Mouse (Mus musculus): ENCODE measurements around the gene Fignl1. TPM values are rescaled to one million over a fixed set of nuclear protein-coding genes. Genes with fewer than 3 reads are reported as not detected.

The Fignl1 gene
- polyA plus RNA-seq (2021) = 13.4 TPM

GRCm38 (mm10) chr11:11808820-11809403, at the start of gene Fignl1:
Gene Fignl1, minus strand, starts transcription at chr11:11808962.
- H3K27me3 ChIP-seq = no peaks in the 10 kb centered on the region
- CTCF ChIA-PET = interaction anchor here (1.0 to 5.2 kb wide), 6 partner anchors 11 to 482 kb away, joined by 3 to 40 read pairs (median 13); no protein-coding TSS in a partner anchor
- DNase-seq (ENCODE audit: low read depth, low spot score) (peak; percentile 68), ATAC-seq (peak; percentile 98)
- peak; percentile 44 for TF ChIP-seq CTCF (IDR thresholded peaks at IDR 0.05)
- in situ Hi-C loops (cut with MboI; ENCODE audit: low pct_unique_long_range_greater_than_20kb) = no loop called here
- POLR2A ChIA-PET = interaction anchor here (1.2 kb wide), 1 partner anchor 12 kb away, joined by 4 read pairs; no protein-coding TSS in a partner anchor

- TF ChIP-seq CTCF (IDR thresholded peaks at IDR 0.05) = no peak
- ATAC-seq (no peak), DNase-seq (ENCODE audit: low read depth, low spot score) (no peak)
- H3K27me3 ChIP-seq = peaks cover 4% of the 10 kb centered on the region
- in situ Hi-C loops (cut with MboI; ENCODE audit: low pct_unique_long_range_greater_than_20kb) = no loop called here
- ChIA-PET POLR2A (no interaction called here), CTCF (no interaction called here)
These were observed 48.2 kb upstream of the Fignl1 start for GRCm38 (mm10) chr11:11856959-11857358.

DNA sequence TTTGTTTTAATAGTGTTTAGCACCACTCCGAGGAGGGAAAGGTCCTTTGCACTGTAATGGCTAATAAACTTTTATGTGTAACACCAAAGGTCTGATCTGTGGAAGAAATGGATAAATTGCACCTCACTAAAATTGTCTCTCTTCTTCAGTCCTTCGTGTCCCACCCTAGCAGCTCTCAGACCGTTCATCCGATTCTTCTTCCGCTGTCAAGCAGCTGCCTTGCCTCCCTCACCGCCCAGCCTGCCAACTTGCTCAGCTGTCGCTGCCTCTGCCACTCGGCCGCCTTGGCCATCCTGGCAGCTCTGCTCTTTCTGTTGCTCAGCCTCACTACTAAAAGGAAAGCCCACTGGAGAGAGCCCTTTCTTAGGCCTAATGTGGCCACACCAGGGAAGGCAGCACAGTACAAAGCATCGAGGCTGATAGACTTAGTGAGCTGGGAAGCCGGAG, 46.9 kb upstream of the Fignl1 start:
- H3K27me3 ChIP-seq = peaks cover 1% of the 10 kb centered on the region
- ChIA-PET POLR2A (no interaction called here), CTCF (no interaction called here)
- no peak for TF ChIP-seq CTCF (IDR thresholded peaks at IDR 0.05)
- DNase-seq (ENCODE audit: low read depth, low spot score) (no peak), ATAC-seq (no peak)
- in situ Hi-C loops (cut with MboI; ENCODE audit: low pct_unique_long_range_greater_than_20kb) = no loop called here

DNA sequence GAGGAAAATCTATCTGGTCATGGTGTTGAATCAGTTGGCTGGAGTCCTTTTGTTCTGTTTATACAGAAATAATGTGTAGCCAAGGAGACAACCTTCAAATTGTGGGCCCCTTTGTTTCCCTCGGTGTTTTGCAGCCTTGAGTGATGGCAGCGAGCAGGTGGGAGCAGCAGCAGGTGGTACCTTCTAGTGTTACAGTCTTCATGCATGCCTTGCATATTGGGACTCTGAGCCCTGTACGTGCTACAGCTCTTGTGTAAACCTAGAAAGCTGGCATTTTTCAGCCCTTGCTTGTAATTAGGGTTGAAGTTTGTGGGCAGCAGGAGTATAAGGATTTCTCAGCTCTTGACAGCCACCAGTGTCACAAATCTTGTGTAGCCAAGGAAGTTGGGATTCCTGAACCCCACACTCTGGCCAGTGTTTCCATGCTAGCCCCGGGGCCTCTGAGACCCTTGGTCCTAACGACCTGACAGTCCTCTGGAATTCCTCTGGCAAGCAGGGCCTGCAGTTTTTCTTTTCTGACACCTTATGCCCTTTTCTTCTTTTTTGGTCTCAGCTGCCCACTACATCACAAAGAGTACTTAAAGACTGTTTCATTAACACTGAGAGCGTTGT, 46.4 kb upstream of the Fignl1 start:
- in situ Hi-C loops (cut with MboI; ENCODE audit: low pct_unique_long_range_greater_than_20kb) = no loop called here
- no peak for ATAC-seq
- H3K27me3 ChIP-seq = no peaks in the 10 kb centered on the region
- CTCF ChIA-PET = no interaction called here
- POLR2A ChIA-PET = no interaction called here
- DNase-seq (ENCODE audit: low read depth, low spot score) = no peak
- no peak for TF ChIP-seq CTCF (IDR thresholded peaks at IDR 0.05)

GRCm38 (mm10) chr11:11853731-11854461, 45.1 kb upstream of the Fignl1 start:
- DNase-seq (ENCODE audit: low read depth, low spot score) = no peak
- in situ Hi-C loops (cut with MboI; ENCODE audit: low pct_unique_long_range_greater_than_20kb) = no loop called here
- ChIA-PET CTCF (interaction anchor here (0.8 kb wide), 1 partner anchor 44 kb away, joined by 3 read pairs; no protein-coding TSS in a partner anchor), POLR2A (no interaction called here)
- TF ChIP-seq CTCF (IDR thresholded peaks at IDR 0.05) = no peak
- no peaks in the 10 kb centered on the region for H3K27me3 ChIP-seq
- ATAC-seq = no peak

DNA sequence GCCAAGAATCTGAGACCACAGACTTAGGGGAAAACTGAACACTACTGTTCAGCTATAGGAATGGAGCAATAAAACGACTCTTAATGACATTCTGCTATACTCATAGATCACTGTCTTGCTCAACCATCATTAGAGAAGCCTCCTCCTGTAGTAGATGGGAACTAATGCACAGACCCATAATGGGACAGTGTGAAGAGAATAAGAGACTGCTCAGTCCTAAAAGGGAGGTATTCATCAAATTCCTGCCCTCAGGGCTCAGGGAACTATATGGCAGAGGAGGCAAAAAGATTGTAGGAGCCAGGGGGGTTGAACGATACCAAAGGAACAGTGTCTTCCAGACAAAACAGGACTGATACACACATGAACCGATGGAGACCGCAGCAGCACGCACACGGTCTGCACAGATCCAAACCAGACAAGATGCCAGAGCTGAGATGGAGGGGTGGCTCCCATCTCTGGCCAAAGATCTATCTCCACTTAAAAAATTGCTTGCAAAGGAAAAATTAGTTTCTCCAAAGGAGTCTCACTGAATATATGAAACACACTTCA, 43.3 kb upstream of the Fignl1 start:
- no peak for ATAC-seq
- in situ Hi-C loops (cut with MboI; ENCODE audit: low pct_unique_long_range_greater_than_20kb) = no loop called here
- ChIA-PET CTCF (no interaction called here), POLR2A (no interaction called here)
- no peak for DNase-seq (ENCODE audit: low read depth, low spot score)
- no peaks in the 10 kb centered on the region for H3K27me3 ChIP-seq
- TF ChIP-seq CTCF (IDR thresholded peaks at IDR 0.05) = no peak

GRCm38 (mm10) chr11:11850476-11851267, 41.9 kb upstream of the Fignl1 start:
- ChIA-PET CTCF (interaction anchor here (1.1 to 1.2 kb wide), 2 partner anchors 27 to 117 kb away, joined by 3 to 4 read pairs; no protein-coding TSS in a partner anchor), POLR2A (no interaction called here)
- ATAC-seq (no peak), DNase-seq (ENCODE audit: low read depth, low spot score) (no peak)
- no peaks in the 10 kb centered on the region for H3K27me3 ChIP-seq
- in situ Hi-C loops (cut with MboI; ENCODE audit: low pct_unique_long_range_greater_than_20kb) = no loop called here
- TF ChIP-seq CTCF (IDR thresholded peaks at IDR 0.05) = no peak

DNA sequence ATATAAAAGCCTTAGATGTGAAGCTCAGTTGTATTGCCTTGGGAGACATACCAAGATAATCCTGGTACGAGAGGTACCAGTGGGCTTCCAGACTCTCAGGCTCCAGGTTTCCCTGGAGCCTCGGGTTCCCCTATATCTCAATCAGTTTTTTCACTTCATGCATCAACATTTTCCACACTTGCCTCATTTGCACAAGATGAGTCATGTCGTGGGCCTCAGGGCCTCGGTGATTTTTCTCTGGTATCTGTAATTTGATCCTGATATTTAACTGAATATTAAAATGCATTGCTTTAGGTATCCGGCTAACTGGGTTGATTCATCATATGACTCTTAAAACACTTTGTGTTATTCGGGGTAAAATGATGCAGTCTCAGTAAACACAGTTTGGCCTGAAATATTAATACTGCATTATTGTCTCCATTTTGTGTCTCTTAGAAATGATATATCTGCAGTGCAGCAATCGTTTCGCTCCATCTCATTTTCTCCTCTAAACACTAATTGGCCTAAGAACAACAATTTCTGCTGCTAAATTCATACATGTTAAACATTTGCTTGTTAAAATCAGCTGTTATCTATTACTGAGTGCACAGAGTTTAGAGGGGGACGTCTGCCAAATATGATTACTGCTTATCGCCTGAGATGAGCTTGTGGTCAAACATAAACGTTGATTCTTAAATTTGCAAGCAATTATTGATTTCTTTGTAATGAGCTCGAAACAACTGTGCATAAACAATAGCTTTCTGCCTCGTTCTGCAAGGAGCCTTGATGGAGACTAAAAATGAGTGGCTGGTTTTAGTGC, 41.0 kb upstream of the Fignl1 start:
- ChIA-PET POLR2A (no interaction called here), CTCF (interaction anchor here (1.1 kb wide), 1 partner anchor 28 kb away, joined by 4 read pairs; no protein-coding TSS in a partner anchor)
- peak; percentile 13 for ATAC-seq
- TF ChIP-seq CTCF (IDR thresholded peaks at IDR 0.05) = no peak
- in situ Hi-C loops (cut with MboI; ENCODE audit: low pct_unique_long_range_greater_than_20kb) = no loop called here
- DNase-seq (ENCODE audit: low read depth, low spot score) = no peak
- no peaks in the 10 kb centered on the region for H3K27me3 ChIP-seq

DNA sequence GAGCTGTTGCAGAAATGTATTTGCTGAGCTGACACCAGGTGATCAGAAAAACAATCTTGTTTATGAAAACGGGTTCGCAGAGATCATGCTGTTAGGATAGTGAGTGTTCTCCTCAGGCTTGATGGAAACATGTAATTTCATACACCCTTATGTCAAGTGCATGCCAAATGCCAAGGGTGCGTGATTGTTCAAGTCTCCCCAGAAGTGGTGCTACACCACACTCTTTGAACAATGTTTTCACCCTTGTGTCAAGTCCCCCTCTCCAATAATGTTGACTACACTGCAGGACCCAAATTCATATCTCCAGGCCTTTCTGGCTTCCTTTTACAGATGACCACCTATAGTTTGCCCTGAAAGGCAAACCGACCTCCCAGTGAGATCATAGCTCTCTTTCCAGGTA, 39.7 kb upstream of the Fignl1 start:
- POLR2A ChIA-PET = no interaction called here
- DNase-seq (ENCODE audit: low read depth, low spot score) (no peak), ATAC-seq (no peak)
- H3K27me3 ChIP-seq = no peaks in the 10 kb centered on the region
- CTCF ChIA-PET = interaction anchor here (1.1 to 1.4 kb wide), 2 partner anchors 27 to 125 kb away, joined by 3 read pairs; no protein-coding TSS in a partner anchor
- in situ Hi-C loops (cut with MboI; ENCODE audit: low pct_unique_long_range_greater_than_20kb) = no loop called here
- TF ChIP-seq CTCF (IDR thresholded peaks at IDR 0.05) = no peak
